Mouse (Mus musculus) midbrain, embryonic 10.5 days (tissue): Measurements from ENCODE around the gene Nop58. TPM values are rescaled to one million over a fixed set of nuclear protein-coding genes. Genes with fewer than 3 reads are reported as not detected.

Experiments used
- DNase-seq: peaks from one replicate; pipeline ENCODE4 v3.0.0-alpha.2; 2017; ENCODE audit warnings: low spot score
- H3K27ac ChIP-seq: fragments of 300-500 bp; sonication (generic); replicated peaks from 2 replicates; pipeline ENCODE4 v1.5.1; 2016; ENCODE audit warnings: mild to moderate bottlenecking
- H3K27me3 ChIP-seq: fragments of 300-500 bp; sonication (generic); 2 replicates; pipeline ENCODE4 v1.6.1; 2016; ENCODE audit warnings: low read depth, mild to moderate bottlenecking; ENCODE audit not compliant: poor library complexity, severe bottlenecking
- H3K36me3 ChIP-seq: fragments of 300-500 bp; sonication (generic); 2 replicates; pipeline ENCODE4 v1.6.1; 2016; ENCODE audit warnings: mild to moderate bottlenecking, moderate library complexity
- H3K4me1 ChIP-seq: fragments of 300-500 bp; sonication (generic); 2 replicates; pipeline ENCODE4 v1.6.1; 2016
- H3K4me3 ChIP-seq: fragments of 300-500 bp; sonication (generic); 2 replicates; pipeline ENCODE4 v1.5.1; 2016; ENCODE audit warnings: mild to moderate bottlenecking, moderate library complexity
- H3K9me3 ChIP-seq: fragments of 300-500 bp; sonication (generic); replicated peaks from 2 replicates; pipeline ENCODE4 v1.6.1; 2016; ENCODE audit warnings: mild to moderate bottlenecking
- WGBS: fragments of 180-500 bp; shearing (Covaris S2); methylation state at CpG from one replicate; pipeline ENCODE4 v1.1.7; 2016; 5-methylcytosine and 5-hydroxymethylcytosine counted together
- polyA plus RNA-seq: library from polyadenylated mRNA; unstranded; fragments of >200 nt; fragmentation: Nextera tagmentation; extraction: Ambion mirVana; gene quantifications from 2 replicates; pipeline ENCODE4 v1.2.1, GENCODE M21; 2016

Gene Nop58
- polyA plus RNA-seq, 1 experiment from 2014 or later: 309 TPM

DNA sequence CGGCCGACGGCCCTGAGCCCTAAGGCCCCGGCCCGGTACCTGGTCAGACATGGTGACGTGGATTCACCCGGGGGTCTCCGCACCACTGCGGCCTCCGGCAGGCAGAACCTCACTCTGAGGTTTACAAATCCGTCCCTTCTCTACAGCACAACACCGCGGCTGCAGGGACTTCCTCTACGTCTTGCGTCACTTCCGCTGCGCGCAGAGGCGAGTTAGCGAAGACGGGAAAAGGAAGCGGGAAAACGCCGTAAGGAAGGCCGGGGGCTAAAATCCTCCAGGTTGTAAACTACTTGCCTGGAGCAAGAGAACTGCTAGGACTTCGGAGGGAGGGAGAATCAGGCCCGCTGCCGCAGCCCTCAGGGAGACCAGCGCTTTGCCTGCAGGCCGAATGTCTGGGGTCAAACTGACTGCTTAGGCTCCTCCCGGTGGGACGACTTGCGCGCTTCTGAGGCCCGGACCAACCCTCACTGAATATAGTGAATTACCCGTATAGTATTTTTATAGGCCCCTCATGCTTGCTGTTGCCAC lies 14.1 kb upstream of the Nop58 start, which contains the start of gene Sumo1:
TSS of gene Sumo1 (minus strand) at position 194 of the 528 bp plus-strand sequence.
- Histone ChIP-seq H3K27me3 (no peaks in the 10 kb centered on the region), H3K4me1 (peaks cover 22% of the 10 kb centered on the region), H3K36me3 (peaks cover 20% of the 10 kb centered on the region), H3K27ac (peak within 1 kb of the TSS; percentile 98), H3K9me3 (no peaks in the 10 kb centered on the region), H3K4me3 (peak within 1 kb of the TSS; percentile 100)
- under 1% methylated on average over 33 of the region's 36 CpGs for WGBS
- DNase-seq: peak; percentile 93

DNA sequence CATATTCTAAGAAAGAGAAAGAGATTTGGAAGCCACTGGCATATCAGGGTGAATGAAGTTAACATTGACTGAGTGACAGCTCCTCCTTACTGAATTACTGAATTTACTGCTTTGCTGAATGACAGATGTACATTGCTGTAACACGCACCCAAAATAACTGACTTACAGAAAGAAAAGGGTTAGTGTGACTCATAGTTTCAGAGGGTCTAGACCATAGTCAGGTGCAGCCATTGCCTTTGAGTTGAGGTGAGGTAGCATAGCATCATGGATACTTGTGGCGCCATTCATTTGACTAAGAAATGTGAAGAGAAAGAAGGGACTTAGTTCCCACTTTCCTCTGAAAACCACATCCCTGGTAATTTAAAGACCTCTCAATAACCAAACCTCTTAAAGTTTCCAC lies 11.1 kb upstream of the Nop58 start:
- H3K4me1 ChIP-seq: peaks cover 18% of the 10 kb centered on the region
- no peaks in the 10 kb centered on the region for H3K9me3 ChIP-seq
- no peak overlapping the region for H3K4me3 ChIP-seq
- 97% methylated on average over 2 of the region's 2 CpGs for WGBS
- no peak overlapping the region for H3K27ac ChIP-seq
- no peaks in the 10 kb centered on the region for H3K27me3 ChIP-seq
- peaks cover 18% of the 10 kb centered on the region for H3K36me3 ChIP-seq
- DNase-seq: no peak

DNA sequence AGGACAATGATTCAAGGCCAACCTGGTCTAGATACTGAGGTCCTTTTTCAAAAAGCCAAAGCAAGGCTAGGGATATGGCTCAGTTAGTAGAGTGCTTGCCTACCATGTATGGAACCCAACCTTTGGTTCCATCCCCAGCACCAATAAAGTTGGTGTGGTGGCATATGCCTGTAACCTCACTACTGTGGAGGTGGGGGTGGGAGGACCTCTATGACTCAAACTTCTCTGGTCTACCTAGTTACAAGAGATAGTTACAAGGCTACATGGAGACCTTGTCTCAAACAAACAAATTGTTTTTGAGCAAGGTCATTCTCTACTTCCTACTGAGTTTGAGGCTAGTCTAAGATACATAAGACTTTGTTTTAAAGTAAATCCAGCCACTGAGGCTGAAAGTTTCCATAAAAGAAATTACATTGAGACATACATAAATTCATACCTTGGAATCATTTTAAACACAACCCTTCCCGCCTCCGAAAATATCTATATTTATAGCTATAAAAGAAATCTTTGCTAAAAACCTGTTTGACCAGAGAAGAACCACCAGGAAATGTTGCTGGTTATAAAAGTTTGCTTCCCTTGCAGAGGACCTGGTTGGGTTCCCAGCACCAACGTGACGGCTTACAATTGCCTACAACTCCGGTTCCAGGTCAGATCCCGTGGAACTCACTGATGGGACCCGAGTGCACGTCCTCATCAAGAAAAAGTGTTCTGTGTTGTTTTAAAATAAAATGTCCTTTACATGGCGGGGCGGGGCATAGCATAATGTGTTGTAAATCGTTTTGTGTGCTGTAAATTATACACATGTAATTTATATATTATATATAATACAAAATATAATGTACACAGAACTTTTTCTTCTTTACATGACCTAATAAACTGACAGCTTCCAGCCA lies 599 bp upstream of the Nop58 start:
- Histone ChIP-seq H3K27ac (peak overlapping the region; percentile 82), H3K36me3 (peaks cover 18% of the 10 kb centered on the region), H3K4me3 (peak overlapping the region; percentile 80), H3K27me3 (peaks cover 4% of the 10 kb centered on the region; the same call in 1 of the 2 replicates), H3K9me3 (no peaks in the 10 kb centered on the region), H3K4me1 (peaks cover 22% of the 10 kb centered on the region)
- DNase-seq: peak; percentile 14
- WGBS: 11% methylated on average over 11 of the region's 11 CpGs

DNA sequence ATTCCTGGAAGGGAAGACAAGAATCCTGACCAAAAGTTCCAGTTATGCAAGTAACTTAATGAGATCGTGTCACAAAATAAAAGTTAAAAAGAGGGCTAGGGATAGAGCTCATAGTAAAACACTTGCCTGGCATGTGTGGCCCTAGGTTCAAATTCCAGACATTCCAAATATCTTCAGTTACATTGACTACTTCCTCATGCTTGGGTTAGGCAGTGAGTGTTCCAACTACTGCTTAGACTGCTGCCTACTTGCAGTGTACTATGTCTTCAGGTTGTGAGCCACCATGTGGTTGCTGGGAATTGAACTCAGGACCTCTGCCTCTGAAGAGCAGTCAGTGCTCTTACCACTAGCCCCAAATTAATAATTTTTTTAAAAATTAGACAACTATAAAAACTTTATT lies 2.7 kb downstream of the Nop58 start:
- Histone ChIP-seq H3K27me3 (peaks cover 4% of the 10 kb centered on the region; the same call in 1 of the 2 replicates), H3K36me3 (peaks cover 51% of the 10 kb centered on the region), H3K4me1 (peaks cover 22% of the 10 kb centered on the region), H3K27ac (no peak overlapping the region), H3K4me3 (peak overlapping the region; percentile 80; the same call in 1 of the 2 replicates), H3K9me3 (no peaks in the 10 kb centered on the region)
- no peak for DNase-seq
- 82% methylated on average over 1 of the region's 1 CpGs for WGBS

DNA sequence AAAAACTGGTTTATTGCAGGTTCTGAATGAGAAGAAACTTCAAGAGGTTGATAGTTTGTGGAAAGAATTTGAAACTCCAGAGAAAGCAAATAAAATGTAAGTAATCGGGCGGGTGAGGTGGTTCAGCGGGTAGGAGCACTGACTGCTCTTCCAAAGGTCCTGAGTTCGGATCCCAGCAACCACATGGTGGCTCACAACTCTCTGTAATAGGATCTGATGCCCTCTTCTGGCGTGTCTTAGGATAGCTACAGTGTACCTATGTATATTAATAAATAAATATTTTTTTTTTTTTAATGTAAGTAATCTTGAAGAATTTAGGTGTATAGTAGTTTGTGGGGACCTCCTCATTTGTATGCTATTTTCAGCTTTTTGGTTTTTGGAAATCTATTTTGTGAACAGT lies 5.7 kb downstream of the Nop58 start:
- DNase-seq: no peak
- H3K36me3 ChIP-seq: peaks cover 79% of the 10 kb centered on the region
- WGBS: 91% methylated on average over 5 of the region's 5 CpGs

DNA sequence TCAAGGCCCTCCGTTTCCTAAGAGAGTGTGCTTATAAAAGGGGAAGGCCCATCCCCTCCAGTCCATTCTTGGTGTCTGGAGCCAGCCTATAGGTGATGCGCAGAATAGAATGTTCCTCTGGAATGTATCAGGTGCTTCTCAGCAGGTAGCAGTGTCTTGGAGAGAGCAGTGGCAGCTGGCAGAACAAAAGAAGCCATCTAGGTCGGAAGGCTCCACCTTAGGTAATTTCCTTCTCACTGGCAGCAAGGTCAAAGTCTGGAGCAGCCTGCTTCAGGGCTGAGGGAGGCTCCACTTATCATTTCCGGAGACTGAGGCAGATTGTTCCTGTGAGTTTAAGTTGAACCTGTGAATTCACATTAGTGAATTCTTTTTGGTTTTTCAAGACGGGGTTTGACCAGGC lies 13.0 kb downstream of the Nop58 start:
- Histone ChIP-seq H3K4me1 (no peaks in the 10 kb centered on the region), H3K36me3 (peaks cover 98% of the 10 kb centered on the region), H3K27ac (no peak overlapping the region), H3K27me3 (no peaks in the 10 kb centered on the region), H3K9me3 (no peaks in the 10 kb centered on the region), H3K4me3 (no peak overlapping the region)
- 92% methylated on average over 5 of the region's 5 CpGs for whole genome bisulfite sequencing
- DNase-seq: no peak

More for the DNA sequence above, 5.7 kb downstream of the Nop58 start:
- Histone ChIP-seq H3K4me1 (peaks cover 22% of the 10 kb centered on the region), H3K27ac (no peak overlapping the region), H3K4me3 (no peak overlapping the region), H3K9me3 (no peaks in the 10 kb centered on the region), H3K27me3 (no peaks in the 10 kb centered on the region)

DNA sequence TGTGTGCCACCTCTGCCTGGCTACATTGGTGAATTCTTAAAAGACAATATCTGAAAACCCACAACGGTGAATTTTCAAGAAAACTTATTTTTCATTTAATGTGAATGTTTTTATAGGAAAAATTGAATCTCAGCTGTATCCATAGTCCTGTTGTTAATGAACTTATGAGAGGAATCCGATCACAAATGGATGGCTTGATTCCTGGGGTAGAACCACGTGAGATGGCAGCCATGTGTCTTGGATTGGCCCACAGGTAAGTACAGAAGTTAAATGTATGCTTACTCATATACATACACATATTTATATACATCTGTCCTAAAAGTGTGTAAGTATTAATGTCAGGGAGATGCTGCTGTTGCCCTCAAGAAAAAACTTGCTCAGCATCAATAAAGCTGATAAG lies 13.4 kb downstream of the Nop58 start:
- 96% methylated on average over 3 of the region's 3 CpGs for WGBS
- no peaks in the 10 kb centered on the region for H3K9me3 ChIP-seq
- no peaks in the 10 kb centered on the region for H3K27me3 ChIP-seq
- no peak overlapping the region for H3K4me3 ChIP-seq
- H3K27ac ChIP-seq: no peak overlapping the region
- no peaks in the 10 kb centered on the region for H3K4me1 ChIP-seq
- H3K36me3 ChIP-seq: peaks cover 98% of the 10 kb centered on the region
- no peak for DNase-seq

DNA sequence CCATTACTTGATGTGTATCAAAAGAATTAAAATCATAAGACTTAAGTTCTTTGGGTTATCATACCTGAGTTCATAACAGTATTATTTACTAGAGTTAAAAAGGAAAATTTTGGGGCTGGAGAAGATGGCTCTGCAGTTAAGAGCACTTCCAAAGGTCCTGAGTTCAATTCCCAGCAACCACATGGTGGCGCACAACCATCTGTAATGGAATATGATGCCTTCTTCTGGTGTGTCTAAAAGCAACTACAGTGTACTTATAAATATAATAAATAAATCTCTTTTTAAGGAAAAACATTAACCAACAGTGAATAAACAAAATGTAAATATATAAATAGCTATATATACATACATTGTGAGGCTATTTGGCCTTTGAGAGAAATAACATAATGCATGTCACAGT lies 17.0 kb downstream of the Nop58 start:
- no peak for DNase-seq
- WGBS: 96% methylated on average over 1 of the region's 1 CpGs
- no peaks in the 10 kb centered on the region for H3K9me3 ChIP-seq
- no peak overlapping the region for H3K4me3 ChIP-seq
- peaks cover 100% of the 10 kb centered on the region for H3K36me3 ChIP-seq
- H3K4me1 ChIP-seq: no peaks in the 10 kb centered on the region
- no peaks in the 10 kb centered on the region for H3K27me3 ChIP-seq
- H3K27ac ChIP-seq: no peak overlapping the region

DNA sequence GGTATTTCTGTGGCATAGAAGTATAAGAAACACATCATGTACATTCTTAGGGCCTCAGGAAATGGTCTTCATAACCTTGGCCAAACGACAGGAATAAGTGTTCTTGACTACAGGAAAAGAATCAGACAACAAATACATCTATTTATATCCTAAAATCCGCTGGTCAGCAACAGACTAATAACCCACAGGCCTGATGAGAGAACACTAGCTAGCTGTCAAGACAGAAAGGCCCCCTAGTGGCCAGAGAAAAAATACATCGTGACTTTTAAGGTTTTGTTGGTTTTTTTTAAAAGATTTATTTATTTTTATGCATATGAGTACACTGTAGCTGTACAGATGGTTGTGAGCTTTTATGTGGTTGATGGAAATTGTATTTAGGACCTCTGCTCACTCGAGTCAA lies 35.1 kb downstream of the Nop58 start:
- Histone ChIP-seq H3K9me3 (no peaks in the 10 kb centered on the region), H3K4me1 (no peaks in the 10 kb centered on the region), H3K27ac (no peak overlapping the region), H3K36me3 (peaks cover 66% of the 10 kb centered on the region), H3K27me3 (no peaks in the 10 kb centered on the region), H3K4me3 (no peak overlapping the region)
- 63% methylated on average over 4 of the region's 4 CpGs for WGBS
- DNase-seq: no peak

DNA sequence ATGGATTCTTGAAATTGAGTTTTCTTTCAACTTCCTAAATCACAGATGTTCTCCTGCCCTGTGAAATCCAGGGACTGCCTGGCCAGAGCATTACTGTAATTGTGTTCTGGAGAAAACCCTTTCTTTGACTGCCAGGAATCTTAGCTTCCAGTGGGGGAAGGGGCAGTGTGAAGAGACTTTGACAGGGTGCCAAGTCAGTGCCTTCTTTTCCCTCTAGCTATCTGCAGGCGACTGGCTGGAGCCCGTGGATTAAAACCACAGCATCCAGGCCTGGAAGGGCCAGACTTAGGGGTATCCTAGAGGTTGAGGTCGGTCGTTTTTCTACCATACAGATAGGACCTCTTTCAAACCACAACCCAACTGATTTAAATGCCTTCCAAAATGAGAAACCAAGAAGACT lies 40.9 kb downstream of the Nop58 start:
- 0 out of 2 replicates have a peak, but pooled peaks cover 4% of the 10 kb centered on the region for H3K4me1 ChIP-seq
- H3K4me3 ChIP-seq: no peak overlapping the region
- H3K27ac ChIP-seq: no peak overlapping the region
- H3K36me3 ChIP-seq: peaks cover 14% of the 10 kb centered on the region
- DNase-seq: no peak
- no peaks in the 10 kb centered on the region for H3K9me3 ChIP-seq
- 71% methylated on average over 4 of the region's 4 CpGs for WGBS
- no peaks in the 10 kb centered on the region for H3K27me3 ChIP-seq

DNA sequence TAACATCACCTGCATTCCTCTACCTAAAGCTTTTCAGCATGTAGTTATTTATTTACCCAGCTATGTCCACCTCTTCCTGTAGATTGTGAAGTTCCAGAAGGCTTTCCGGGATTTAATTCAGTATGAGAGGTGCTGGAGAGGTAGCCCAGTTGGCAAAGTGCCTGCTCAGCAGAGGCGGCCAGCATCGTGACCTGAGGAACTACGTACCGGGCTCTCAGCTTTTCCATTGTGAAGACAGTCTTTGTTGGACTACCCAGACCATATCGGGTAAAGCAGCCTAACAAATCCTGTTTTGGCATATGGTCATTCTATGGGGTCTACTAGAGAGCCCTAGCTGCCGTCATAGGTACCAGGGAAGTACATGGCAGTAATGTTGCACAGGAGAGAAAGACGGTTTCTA lies 45.3 kb downstream of the Nop58 start:
- WGBS: 90% methylated on average over 8 of the region's 8 CpGs
- Histone ChIP-seq H3K36me3 (no peaks in the 10 kb centered on the region), H3K4me3 (no peak overlapping the region), H3K27me3 (no peaks in the 10 kb centered on the region), H3K4me1 (0 out of 2 replicates have a peak, but pooled peaks cover 7% of the 10 kb centered on the region), H3K27ac (no peak overlapping the region), H3K9me3 (no peaks in the 10 kb centered on the region)
- DNase-seq: no peak

DNA sequence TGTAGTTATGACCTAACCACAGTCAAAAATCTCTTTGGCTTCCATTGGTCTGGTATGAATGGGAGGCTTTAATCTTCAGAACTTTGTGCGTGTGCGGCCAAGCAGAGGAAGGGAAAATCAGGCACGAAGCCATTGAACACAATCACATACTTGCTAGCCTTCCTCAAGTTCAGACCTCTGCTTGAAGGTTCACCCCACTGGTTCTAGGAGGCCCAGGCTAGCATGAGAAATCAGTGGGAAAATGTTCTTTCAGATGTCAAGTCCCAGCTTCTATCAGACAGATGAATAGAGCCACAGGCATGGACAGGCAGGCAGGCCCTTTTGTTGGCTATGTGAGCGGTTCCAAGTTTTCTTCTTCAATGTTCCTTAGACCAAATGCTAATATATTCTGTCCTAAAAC lies 46.0 kb downstream of the Nop58 start:
- no peaks in the 10 kb centered on the region for H3K27me3 ChIP-seq
- DNase-seq: no peak
- no peaks in the 10 kb centered on the region for H3K36me3 ChIP-seq
- H3K9me3 ChIP-seq: no peaks in the 10 kb centered on the region
- 0 out of 2 replicates have a peak, but pooled peaks cover 7% of the 10 kb centered on the region for H3K4me1 ChIP-seq
- H3K4me3 ChIP-seq: no peak overlapping the region
- no peak overlapping the region for H3K27ac ChIP-seq
- 81% methylated on average over 4 of the region's 4 CpGs for whole genome bisulfite sequencing

DNA sequence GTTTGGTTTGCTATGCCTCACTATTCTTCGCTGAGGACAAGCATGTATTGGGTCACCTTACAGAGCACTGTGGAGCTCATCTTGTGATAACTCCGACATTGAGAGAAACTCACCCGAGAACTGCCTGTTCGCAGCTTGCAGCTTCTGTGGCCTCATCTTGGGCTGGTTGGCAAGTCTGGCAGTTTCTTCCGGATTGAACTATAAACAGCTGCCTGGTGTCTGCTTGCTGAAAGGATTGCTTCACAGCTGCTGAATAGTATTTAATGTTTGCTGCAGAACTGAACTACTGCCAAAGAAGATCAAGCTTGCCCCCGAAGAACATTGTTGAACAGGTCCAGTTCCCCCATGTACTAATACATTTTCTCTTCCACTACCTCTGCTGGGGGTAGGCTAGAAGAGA lies 49.3 kb downstream of the Nop58 start:
- 87% methylated on average over 6 of the region's 6 CpGs for WGBS
- H3K36me3 ChIP-seq: no peaks in the 10 kb centered on the region

More for the DNA sequence above, 49.3 kb downstream of the Nop58 start:
- Histone ChIP-seq H3K9me3 (no peaks in the 10 kb centered on the region), H3K27ac (no peak overlapping the region), H3K4me1 (0 out of 2 replicates have a peak, but pooled peaks cover 7% of the 10 kb centered on the region), H3K27me3 (no peaks in the 10 kb centered on the region), H3K4me3 (no peak overlapping the region)
- no peak for DNase-seq
